Mouse (Mus musculus) telencephalon, adult 2 months (tissue): ENCODE results near the gene Ak5.
"Not testable (repeated sequence)": the region's sequence is repeated elsewhere in the genome, so short reads cannot be mapped to it uniquely, and the experiment has no call there.

Experiments used
- DNase-seq: peaks from one replicate; pipeline ENCODE4 v3.0.0-alpha.2; 2011; ENCODE audit warnings: low read depth, low spot score

The Ak5 gene

DNA sequence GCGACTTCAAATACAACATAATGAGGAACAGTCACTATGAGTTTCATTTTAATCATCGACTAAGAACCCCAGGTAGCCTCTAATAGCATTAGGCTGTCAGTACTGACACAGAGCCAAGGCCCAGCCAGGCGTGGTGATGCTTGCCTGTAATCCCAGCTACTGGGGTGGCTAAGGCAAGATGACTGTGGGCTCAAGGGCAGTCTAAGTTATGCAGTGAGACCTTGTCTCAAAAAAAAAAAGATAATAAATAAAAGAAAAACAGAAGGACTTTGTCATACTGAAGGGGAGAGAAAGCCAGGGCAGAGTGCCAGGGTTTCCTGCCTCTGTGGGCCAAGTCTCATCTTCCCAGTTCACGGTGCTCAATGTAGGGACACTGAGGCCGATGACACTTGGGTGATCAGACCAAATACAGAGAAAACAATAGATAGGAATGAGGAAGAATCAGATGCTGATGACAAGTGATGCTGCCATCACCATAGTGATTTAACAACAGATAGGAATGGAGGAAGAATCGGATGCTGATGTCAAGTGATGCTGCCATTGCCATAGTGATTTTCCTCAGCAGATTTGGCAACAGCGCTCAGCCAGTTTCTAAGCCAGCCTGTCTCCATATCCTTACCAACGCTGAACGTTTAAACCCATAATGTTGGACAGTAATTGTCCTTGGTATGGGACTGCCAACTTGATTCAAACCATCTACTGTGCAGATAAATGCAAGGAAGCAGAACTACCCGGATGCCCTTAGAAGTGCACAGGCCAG, 42.9 kb downstream of the Ak5 start:
- no peak for DNase-seq

DNA sequence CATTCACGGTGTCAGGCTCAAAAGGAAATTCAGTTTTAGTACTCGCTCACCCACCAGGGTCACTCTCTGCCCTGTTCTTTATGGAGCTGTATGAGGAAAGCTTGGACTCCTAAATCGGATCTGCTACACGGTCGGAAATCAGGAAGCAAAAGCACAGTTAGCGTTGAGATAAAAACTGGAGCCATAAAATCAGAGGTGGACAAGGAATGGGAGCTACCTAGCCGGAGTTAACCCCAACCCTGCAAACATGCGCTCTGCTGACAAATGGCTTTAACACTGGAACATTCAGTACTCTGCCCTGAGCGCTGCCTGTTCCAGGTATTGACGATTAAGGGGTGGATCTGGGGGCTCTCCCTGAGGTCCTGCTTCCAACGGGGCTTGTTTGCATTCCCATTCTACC, 47.6 kb downstream of the Ak5 start:
- DNase-seq, result no peak

DNA sequence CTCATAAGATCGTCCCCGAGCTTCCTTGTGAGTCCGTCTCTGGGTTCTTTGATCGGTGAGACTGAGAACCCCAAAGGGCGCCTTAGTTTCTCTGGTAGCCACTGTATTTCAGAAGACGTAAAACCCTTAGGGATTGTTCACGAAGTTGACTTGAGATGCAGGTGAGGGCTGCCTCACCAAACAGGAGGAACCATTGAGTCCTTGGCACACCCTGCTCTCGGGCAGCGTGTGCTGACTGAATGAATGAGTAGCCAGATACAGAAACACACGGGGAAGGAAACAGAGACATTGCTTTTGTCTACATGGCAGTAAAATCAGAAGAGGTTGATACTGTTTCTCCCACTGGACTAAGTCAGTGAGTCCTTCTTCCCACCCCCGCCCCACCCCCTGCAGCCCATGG, 48.1 kb downstream of the Ak5 start:
- no peak for DNase-seq

DNA sequence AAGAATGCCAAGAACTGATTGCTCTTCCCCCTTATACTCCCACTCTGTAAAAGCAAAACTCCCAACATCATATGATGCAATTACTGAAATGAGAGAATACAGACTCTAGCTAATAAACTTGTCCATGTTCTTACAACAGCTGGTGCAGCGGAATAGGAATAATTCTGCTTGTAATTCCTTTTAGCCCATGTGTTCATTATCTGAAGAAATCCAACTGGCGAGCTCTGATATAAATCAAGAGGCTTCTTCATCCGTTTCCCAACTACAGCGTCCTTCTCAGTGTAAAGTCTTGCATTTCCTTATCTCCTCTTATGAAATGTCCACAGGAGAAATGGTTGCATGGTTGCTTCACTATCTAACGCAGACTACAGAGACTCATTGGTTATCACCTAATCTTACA, 59.1 kb downstream of the Ak5 start:
- no peak for DNase-seq

DNA sequence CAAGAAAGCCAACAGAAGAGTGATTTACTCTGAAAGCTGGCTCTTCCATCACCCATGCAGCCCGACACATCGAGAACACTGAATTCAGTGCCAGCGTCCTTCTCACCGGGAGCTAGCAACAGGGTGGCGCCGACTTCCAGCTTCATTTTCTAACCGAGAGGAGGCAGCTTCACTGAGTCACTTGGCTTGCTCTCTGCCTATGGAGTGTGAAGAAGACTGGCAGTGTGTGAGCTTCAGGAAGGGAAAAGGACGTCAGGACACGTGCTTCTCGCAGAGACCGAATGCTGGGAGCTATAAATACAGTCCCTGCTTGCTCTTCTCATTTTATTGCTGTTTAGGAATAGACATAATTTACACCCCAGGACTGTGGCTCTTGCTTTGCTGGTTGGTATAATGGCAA, 62.3 kb downstream of the Ak5 start:
- DNase-seq, result peak; percentile 91

DNA sequence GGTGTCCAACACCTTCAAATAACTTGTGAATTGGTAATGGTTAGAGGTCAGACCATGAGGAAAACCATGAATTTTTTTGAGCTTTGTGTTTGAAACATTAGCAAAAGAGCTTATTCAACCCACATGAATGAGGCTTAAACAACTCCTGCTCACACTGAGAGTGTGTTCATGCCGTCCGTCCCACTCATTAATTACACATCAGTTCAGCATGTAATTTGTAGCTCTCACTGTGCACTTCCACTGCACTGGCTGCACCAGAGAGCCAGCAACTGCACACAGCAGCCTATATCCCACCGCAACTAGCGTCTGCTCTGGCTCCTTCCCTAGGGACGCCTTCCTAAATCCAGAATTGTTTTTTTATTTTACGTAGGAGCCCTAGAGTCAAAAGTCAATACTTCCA, 68.5 kb downstream of the Ak5 start:
- DNase-seq, result no peak

DNA sequence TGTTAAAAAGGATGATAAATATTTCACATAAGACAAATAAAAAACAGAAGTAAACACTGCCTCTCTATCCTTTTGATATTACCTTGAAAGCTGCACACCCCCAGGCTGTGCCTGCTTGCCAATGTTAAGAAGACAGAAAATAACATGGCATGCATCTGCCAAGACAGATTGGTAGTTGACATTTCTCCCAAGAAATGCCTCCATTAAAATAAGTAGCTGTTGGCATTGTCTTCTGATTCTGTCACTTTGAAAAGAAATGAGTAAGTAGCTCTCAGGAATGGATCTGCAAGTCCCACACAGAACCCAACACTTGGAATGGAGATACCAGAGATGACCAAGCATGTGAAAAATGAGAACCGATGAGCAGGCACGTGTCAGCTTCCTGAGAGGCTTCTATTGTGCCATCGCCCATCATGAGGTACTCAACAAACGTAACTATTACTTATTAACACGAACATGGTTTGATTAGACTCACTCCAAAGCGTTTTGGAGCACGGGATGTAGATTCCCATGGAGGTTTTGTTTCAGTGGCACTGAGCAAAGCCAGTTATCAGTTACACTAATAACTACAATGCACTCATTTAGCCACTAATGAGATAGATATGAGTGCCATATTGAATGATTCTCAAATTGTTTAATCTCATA, 71.6 kb downstream of the Ak5 start:
- DNase-seq, result no peak

DNA sequence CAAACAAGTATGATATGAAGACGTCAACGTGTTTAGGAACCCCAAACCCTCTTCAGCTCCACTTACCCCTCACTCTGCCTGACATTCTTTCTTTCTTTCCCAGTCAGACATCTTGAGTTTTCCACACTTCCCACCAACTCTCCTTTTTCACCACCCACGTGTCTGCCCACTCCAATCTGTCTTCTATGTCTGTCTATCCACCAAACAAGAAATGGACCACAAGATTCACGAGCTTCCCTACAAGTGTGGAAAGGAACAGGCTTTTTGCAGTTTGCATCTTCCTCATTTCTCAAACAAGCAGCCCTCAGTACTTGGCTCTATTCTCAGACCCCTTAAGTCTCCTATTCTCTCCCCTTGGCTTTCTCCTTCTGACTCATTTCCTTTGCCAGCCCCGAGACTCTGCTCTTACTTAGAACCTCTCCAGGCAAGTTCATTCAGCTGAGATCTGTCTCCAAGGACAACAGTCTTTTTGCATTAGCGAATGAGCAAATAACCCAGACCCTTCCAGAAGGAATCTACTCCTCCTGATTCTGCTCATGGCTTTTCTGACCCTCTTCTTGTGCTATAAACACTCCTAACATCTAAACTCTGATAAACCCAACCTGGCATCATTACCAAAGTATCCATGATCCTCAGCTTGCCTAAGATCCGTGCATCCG, 75.3 kb downstream of the Ak5 start:
- peak; percentile 88 for DNase-seq

DNA sequence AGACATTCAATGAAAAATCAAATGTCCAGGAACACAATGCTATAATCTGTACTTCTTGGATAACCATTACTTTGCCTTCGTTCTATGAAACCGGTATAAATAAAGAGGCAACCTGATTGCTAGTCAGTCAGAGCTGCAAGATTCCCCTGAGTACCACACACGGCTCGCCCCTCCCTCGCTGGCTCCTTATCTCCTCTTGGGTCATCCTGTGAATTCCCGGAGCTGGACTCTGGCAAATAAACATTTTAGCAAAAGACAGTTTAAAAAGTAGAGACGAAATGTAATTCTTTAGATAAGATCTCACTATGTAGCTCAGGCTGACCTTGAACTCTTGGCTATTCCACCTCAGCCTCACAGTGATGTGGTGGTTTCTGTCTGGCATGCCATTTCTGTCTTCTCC, 77.7 kb downstream of the Ak5 start:
- DNase-seq, result no peak

DNA sequence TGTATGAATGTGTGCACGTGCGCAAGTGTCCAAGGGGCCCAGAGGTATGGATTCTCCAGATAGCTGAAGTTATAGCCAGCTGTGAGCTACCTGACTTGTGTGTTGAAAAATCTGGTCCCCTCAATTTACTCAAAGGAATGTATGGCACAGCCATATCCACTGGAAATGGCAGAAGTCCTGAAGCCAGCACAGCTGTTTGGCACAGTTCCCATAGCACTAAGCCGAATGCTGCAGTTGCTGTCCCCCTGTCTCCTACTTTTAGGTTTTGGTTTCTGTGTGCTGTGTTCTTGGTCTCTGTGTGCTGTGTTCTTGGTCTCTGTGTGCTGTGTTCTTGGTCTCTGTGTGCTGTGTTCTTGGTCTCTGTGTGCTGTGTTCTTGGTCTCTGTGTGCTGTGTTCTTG, 79.1 kb downstream of the Ak5 start:
- DNase-seq, result not testable (repeated sequence)

DNA sequence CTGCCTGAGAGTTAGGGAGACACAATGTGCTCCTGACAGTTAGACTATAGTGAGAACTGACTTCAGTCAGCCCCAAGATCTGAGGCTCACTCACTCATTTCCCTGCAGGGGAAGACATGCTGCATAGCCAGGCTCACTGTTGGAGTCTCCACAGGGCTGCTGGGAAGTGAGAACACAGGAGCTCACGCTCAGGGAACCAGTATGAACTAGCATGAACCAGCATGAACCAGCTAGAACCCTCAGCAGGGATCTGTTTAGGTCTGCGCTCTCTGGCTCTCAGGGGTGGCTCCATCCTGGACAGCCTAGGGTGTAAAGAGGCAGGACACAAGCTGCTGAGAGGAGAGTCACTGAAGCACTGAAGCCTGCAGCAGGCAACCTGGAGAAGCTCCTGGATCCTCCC, 81.2 kb downstream of the Ak5 start:
- no peak for DNase-seq

DNA sequence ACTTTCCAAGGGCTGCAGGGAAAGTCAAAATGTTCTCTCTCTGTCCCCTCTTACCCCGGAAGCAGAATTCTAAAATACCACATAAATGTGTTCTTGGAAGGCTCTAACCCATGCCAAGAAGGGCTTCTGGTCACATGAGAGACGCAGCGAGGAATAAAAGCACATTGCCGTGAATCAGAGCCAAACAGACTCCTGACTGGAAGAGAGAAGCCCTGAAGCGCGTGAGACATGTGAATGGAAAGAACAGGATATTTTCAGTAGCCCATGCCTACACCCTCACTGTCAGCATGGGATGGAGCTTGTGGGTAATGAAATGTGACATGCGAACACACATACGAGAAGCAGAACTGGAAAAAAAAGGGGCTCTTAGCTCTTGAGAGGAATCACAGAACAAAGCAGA, 82.0 kb downstream of the Ak5 start:
- peak; percentile 69 for DNase-seq

DNA sequence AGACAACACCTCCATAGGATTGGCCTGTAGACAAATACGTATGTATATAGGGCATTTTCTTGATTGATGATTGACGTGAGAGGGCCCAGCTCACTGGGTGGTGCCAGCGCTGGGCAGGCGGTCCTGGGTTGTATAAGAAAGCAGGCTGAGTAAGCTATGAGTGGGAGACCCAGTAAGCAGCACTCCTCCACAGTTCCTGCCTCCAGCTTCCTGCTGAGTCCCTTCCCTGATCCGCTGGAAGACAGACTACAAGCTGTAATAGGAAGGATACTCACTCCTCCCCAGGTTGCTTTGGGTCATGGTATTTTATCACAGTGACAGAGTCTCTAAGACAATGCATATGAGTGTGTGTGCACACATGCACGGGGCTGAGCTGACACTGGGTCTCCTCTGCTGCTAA, 82.6 kb downstream of the Ak5 start:
- DNase-seq, result no peak

DNA sequence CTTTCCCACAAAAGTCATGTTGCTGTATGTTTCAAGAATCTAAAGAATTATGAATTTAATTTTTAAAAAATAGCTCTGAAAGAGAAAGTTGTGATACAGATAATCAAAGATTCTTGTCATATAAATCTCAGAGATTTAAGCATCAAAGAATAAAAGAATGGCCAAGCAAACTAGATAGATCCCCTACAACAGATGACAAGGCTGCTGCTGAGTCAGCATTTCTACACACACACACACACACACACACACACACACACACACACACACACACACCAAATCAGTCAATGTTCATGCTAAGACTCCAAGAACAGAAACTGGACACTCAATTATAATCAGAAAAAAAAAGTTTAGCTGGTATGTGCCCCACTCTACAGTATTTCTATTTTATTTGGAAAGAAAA, 85.1 kb downstream of the Ak5 start:
- no peak for DNase-seq

DNA sequence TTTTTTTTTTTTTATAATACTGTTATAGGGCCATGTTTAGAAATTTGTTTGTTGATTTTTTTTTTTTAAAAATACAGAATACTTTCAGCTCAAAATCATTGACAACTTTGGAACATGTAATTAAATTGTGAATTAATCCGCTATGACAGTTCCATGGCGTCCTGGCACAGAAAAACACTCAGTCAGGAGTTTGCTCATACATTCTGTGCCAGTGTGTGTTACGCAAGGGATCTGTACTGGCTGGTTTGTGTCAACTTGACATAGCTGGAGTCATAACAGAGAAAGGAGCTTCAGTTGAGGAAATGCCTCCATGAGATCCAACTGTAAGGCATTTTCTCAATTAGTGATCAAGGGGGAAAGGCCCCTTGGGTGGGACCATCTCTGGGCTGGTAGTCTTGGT, 86.3 kb downstream of the Ak5 start:
- DNase-seq, result not testable (repeated sequence)

DNA sequence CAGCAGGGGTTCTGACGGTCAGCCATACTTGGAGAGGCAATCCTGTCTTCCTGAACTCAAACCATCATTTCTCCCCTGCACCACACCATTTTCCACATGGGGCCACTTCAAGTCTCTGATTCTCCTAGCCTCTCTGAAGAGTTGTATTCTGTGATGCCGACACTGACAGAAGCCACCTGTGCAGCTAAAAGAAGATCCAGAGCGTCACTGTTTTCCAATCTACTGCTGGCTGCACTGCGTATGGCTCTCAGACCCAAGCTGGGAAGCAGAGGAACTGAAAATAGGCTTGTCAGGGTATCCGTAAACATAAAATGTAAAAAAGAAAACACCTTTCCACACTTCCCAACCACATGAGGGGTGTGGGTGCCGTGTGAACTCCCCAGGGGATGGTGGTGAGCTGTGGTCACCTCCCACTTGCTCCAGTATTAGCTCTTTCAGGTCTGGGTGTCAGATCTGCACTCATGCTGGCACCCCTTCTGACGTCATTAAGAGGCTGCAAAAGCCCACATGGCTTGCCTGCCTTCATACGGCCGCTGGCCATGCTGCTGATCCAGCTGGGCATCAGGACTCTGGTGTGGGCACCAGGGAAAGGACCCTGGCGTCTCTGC, 88.1 kb downstream of the Ak5 start:
- no peak for DNase-seq

DNA sequence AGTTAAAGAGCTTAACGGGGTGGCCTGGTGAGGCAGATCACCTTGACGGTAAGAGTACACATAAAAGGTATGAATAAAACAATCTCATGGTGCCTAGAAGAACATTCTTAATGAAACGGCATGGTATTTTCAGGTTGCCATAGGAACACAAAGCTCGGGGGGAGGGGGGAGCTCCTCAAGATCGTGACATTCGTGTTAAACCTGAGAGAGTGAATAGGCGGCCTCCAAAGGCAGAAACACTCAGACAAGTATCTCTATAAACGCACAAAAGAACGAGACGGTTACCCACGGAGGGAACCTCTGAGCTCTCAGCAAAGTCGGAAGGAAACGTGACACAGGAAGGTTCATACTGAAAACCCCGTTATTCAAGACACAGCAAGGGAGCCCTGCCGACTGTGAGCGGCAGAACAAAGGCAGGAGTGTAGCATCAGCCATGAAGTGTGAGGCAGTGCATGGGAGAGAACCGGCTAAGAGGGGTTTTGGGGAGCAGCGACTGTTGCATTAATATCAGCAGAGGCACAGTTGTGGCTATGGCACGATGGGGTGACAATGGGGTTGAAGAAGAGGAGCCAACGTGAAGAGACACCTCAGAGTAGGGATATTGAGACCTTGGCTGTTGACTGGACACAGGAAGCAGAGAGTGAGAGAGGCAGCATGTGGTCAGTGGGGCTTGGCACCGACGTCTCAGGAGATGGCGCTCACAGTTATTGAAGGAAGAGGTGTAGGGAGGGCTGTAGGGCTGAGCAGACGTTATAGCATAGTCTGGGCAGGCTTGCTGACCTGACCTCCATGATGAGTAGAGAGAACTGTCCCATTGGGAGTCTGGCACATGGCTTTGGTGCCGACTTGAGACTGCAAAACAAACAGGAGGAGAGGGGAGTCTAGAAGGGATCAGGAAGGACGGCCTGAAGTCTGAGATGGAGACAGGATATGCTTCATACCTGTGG, 89.6 kb downstream of the Ak5 start:
- no peak for DNase-seq

DNA sequence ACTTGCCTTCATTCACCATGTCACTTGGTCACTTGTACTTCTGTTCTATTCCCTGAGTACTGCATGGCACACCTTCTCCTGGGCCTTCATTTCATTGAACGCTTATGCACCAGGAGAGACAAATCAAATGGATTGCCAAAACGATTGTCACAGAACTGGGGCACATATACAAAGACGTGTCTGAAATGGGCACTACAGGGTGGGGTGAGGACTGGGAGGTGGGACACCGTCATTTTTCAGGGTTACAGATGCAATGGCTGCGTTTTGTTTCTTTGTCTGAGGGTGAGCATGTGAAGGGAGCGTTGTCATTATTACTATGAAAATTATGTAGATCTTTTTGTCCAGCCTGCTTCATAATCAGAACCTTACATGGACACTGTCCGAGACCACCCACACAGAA, 90.4 kb downstream of the Ak5 start:
- DNase-seq, result no peak

DNA sequence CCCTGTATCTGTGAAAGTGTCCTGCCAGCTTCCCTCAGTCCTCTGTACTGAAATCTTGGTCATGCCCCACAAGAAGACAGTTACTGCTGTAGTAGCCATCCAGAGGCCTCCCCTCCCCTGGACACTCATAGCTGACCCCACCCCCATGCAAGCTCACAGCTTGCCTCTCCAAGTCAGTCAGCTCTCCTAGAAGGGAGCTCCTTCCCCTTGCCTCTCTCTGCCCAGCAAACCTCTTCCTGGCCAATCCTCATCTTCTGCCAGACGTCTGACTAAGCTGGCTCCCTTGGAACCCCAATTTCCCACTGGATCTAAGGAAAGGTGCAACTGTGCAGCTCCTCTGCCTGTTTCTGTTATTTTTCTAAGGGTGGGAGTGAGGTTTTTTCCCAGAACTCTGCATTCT, 90.9 kb downstream of the Ak5 start:
- no peak for DNase-seq

DNA sequence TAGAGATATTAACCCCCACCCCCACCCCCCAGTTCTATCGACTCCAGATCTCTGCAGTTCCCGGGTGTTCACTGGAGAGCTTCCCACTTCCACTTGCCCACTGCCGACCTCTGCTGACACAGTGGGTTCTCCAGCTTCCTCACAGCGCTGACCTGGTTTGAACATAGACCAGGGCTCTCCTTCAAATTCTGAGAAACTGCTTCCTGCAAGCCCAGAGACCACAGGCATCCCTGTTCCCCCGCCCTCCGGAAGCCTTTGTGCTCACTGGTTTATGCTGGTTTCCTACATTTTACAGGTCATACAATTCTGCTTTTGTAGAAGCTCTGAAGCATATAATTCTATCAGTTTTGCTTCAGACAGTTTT, 98.9 kb downstream of the Ak5 start:
- no peak for DNase-seq

DNA sequence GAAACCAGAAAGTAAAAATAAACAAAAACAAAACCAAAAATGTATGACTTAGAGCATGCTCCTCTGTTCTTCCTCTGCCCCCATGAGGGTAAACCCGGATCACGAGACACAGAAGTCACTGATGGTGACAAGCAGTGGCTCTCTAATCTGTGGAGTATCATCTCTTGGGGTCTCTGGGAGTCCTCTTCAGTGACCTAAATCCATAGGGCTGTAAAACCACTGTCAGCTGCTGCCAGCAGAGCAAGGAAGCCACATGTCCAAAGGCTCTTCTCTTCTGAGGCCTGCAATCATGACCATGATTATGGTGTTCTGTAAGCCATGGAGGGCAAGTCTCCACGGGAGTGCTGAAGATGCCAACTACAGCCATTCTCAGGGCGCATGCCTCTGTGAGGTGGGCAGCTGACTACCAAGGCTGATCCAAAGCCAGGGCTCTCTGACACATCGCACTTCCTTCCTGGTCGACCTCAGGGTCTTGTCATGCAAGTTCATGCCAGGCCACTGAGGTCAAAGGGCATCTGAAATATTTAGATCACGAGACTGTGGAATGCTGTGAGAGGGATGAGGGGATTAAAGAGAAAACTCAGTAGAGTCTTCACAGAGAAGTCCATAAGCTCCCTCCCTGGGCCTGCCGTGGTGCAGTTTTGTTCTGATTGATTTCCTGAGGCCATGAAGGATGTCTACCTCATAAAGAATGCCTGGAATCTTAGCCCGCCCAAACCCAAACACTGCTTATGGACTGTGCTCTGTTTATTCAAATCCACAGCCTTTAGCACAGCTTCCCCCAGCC, 99.5 kb downstream of the Ak5 start:
- no peak for DNase-seq
